Mouse (Mus musculus): ENCODE results near the gene Cacna1g.

The Cacna1g gene

DNA sequence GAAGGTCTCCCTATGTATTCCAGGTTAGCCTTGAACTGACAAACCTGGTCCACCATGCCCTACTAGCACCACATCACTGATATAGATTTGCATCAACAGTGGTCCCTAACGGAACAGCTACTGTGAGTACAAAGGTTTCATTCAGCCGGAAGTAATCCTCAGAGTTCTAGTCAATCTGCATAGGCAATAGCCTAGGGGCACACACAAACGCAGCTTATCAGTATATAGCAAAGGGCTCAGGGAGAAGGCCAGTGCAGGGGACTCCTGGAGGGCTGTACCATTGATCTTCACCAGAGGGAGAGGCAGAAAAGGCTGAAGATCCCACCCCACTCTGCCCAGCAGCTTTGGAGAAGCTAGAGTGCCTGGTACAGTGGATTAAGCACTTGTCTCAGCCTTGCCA lies 27.0 kb downstream of the Cacna1g start:
- DNase-seq (ENCODE audit: low read depth, low spot score): no peak

- DNase-seq (ENCODE audit: low read depth, low spot score): no peak
These were observed 28.7 kb downstream of the Cacna1g start for GRCm38 (mm10) chr11:94445300-94445699.

DNA sequence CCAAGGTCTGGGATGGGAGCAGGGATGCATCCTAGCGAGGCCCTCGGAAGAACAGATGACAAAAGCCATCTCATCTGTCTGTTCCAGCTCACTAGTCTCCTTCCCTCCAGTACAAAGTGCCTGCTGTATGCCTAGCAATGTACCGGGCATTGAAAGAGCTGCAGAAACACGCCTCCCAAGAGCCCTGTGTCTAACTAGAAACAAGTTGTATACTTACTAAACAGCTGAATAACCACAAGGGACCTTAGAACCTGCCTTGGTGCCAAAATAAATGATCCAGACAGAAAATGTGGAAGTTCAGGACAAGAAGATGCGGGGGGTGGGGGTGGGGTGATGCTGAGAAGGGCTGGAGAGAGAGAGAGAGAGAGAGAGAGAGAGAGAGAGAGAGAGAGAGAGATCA lies 29.2 kb downstream of the Cacna1g start:
- DNase-seq (ENCODE audit: low read depth, low spot score): no peak

GRCm38 (mm10) chr11:94441752-94442151 lies 32.2 kb downstream of the Cacna1g start:
- DNase-seq (ENCODE audit: low read depth, low spot score): no peak

DNA sequence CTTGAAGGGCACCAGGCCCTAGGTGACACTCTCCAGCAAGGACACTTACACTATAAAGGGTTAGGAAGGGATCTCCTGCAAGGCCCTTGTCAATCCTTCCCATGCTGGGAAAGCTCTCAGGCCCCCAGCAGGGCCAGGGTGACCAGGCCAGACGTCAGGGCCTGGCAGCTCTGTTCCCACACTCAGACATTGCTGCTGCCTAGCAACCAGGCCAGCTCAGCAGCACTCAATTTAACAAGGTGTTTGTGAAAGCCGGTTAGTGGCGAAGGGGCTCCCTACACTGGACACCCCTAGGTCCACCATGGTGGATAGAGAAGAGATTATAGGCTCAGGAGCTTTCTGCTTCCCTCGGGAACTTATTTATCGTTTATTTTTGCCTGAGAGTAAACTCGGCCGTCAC lies 32.9 kb downstream of the Cacna1g start:
- DNase-seq (ENCODE audit: low read depth, low spot score): no peak

DNA sequence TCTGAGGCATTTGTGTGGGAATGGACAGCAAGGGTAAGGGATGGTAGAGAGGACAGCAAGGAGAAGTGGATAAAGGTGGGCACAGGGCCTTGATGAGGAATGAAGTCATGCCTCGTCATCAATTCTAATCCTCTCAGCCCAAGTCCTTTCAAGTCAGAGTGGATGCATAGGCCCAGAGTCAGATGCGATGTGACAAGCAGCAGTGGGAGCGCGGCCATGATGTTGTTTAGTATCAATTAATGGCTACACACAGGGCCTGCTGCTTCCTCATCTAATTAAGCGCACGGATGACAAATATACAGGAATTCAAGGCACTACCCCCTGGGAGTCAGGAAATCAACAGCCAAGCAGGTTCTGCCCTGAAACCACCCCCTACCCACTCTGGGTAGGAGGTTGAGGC lies 33.6 kb downstream of the Cacna1g start:
- no peak for DNase-seq (ENCODE audit: low read depth, low spot score)

DNA sequence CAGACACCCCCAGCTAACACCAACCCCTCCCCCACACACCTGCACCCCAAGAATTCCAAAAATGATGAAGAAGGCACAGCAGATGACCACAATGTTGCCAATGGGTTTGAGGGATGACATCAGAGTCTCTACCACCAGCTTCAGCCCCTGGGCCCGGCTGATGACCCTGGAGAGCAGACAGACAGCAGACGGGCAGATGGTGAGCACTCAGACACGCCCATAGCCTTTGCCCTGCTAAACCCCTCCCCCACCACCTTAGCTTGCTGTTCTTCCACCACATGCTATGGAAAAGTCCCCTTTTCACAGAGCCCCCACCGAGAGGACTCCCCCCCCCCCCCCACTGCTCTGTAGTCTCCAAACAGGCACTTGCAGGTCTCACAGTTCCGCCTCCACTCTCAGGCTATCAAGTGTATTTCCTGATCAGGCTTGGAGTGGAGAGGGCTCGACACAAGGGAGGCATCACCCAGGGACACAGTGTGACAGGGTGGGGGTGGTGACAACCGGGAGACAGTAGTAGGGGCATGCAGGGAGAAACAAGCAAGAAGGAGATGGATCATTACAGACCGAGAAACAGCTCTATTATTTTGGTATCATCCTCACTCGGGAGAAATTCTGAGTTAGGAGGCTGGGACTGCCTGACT lies 44.9 kb downstream of the Cacna1g start:
- DNase-seq (ENCODE audit: low read depth, low spot score): no peak

GRCm38 (mm10) chr11:94428091-94428835 lies 45.7 kb downstream of the Cacna1g start:
- no peak for DNase-seq (ENCODE audit: low read depth, low spot score)

DNA sequence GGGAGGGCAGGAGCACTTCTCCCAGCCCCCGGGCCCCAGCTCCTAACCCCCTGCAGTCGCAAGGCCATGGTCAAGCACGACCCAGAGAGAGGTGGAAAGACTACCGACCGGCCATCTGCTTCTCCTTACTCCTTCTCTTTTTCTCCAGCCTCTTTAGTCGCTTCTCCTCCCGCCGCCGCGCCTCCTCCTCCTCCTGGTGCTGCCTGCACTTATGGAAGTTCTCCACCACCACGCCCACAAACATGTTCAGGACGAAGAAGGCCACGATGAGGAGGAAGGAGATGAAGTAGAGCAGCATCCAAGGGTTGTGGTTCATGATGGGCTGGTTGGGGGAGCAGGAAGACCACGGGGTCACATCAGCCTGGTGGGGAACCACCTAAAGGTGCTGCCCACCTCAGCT lies 48.3 kb downstream of the Cacna1g start:
- no peak for DNase-seq (ENCODE audit: low read depth, low spot score)

DNA sequence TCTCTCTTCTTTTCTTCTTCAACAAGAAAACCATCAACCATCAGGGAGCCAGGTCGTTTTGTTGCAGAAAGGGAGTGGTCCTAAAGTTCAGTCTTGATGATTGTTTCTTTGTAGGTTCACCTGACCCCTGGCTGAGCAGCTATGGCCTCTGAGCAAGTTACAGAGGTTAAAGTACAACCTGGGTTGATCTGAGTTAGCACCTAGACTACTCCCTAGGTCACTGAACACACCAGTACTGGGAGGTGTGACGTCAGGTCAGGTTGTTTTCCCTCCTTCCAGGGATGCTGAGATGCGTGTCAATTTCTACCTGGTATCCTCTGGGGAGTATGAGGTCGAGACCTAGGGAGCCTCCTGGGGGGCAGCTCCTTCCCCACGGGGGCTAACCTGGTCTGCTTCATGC lies 48.8 kb downstream of the Cacna1g start:
- no peak for DNase-seq (ENCODE audit: low read depth, low spot score)

DNA sequence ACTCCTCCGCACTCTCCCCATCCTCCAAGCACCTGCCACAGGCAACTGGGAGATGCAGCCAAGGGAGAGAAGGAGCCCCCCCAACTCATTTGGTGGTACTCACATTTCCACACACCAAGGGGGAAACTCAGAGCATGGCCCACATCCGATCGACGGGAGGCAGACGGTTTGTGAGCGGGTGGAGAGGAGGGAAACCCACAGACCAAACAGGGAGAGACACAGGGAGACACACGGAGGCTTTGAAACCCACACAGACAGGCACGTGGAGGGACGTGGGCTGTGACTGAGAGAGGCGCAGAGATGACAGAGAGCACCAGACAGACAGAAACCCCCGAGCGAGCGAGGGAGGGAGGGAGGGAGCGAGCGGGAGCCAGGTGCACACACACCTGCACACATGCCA lies 49.6 kb downstream of the Cacna1g start:
- no peak for DNase-seq (ENCODE audit: low read depth, low spot score)

DNA sequence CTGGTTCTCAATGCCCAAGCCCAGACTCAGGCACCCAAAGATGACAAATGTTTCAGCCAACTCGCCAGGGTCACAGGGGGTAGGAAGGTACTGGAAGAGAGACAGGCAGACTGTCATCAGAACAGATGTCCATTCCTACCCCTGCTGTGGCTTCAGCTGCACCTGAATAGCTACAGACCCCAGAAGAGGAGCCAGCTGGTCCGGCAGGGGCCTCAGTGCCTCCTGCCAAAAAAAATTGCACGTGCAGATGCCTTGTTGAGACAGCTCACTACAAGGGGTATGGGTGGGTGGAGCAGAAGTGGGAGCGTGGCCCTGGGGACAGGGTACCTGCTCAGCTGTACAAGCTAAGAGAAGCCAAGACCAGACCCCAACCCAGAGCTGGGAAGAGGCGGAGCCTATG lies 50.1 kb downstream of the Cacna1g start:
- no peak for DNase-seq (ENCODE audit: low read depth, low spot score)

DNA sequence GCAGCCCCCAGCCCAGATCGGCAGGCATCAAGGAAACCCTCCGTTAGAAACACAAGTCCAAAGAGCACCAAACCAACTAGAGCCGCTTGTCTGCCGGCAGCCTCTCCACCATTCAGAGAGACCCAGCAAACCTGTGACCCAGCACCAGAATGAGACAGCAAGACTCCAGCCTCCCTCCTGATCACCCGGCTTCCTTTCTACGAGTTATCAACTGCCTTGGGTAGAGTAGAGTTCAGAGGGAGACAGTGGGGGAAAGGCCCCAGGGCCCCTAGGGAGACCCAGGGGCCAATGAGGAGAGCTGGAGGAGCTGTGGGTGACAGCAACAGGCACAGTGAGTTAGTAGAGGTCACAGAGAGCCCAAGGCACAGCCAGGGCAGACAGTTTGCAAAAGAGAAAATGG lies 53.0 kb downstream of the Cacna1g start:
- DNase-seq (ENCODE audit: low read depth, low spot score): no peak

DNA sequence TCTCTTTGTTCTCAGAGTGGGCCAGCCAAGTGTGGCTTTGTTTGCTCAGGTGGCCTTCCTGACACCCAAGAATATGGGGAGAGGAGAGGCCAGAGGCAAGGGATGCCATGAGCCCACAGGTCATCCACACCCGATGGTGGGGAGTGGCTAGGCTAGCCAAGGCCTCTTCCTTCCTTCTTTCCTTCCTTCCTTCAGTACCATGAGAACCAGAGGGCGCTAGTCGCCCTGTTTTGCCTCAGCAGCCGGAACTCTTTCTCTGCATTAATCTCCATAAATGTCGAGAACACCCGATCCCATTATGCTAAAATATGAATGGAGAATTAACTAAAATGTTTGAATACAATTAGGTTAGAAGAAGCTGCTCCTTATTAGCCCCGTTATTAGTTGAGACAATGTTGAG lies 53.7 kb downstream of the Cacna1g start:
- no peak for DNase-seq (ENCODE audit: low read depth, low spot score)

DNA sequence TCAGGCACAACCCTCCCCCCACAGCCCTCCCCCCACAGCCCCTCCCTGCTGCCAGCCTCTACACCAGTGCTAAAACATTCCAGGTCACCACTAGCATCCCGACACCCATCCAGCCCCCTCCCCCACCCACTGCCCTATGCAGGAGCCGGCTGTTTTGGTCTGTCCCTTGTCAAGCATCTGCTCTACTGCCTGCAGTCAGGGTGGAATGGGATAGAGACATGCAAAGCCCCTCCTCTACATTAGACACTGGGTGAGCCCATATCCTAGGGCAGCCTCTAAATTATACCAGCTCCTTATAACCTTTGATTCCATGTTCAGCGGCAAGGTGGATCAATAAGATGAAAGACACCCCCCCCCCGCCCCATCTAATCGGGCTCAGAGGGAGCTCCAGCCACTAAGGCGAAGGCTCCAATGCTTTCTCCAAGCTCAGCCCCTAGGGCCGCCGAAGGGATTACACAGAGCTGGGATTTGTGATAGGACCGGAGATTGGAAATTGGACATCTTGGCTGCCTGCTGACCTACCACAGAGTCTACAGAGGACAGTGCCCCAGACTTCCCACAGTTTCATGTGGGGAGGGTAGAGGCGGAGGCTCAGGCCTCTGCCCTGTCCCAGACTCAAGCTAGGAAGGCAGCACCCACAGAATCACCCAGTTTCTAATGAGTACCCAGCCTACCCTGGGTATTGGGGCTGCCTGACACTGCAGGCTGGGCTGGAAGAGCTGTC lies 54.8 kb downstream of the Cacna1g start:
- no peak for DNase-seq (ENCODE audit: low read depth, low spot score)

- DNase-seq (ENCODE audit: low read depth, low spot score): no peak
These were observed 60.0 kb downstream of the Cacna1g start for GRCm38 (mm10) chr11:94414042-94414441.

DNA sequence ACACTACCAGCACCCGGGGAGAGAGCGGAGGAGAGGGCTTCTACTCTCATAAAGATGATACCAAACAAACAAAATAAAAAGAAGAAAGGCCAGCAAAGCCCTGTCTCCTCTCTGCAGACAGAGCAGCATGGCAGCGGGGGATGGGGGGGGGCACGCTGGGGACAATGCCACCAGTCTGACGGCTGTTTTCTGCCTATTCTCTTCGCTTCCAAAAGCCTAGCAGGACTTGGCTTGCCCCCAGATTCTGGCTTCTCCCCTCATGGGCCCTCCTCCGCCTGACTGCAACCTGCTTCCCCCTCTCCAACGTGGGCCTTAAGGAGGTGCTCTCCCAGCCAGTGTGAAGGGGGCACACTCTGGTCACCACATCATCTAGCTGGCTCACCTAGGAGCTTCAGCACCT lies 60.5 kb downstream of the Cacna1g start:
- DNase-seq (ENCODE audit: low read depth, low spot score): no peak

GRCm38 (mm10) chr11:94412998-94413469 lies 61.0 kb downstream of the Cacna1g start:
- DNase-seq (ENCODE audit: low read depth, low spot score): no peak

- no peak for DNase-seq (ENCODE audit: low read depth, low spot score)
These were observed 61.4 kb downstream of the Cacna1g start for GRCm38 (mm10) chr11:94412562-94412961.

GRCm38 (mm10) chr11:94407803-94408321 lies 66.1 kb downstream of the Cacna1g start:
- no peak for DNase-seq (ENCODE audit: low read depth, low spot score)

DNA sequence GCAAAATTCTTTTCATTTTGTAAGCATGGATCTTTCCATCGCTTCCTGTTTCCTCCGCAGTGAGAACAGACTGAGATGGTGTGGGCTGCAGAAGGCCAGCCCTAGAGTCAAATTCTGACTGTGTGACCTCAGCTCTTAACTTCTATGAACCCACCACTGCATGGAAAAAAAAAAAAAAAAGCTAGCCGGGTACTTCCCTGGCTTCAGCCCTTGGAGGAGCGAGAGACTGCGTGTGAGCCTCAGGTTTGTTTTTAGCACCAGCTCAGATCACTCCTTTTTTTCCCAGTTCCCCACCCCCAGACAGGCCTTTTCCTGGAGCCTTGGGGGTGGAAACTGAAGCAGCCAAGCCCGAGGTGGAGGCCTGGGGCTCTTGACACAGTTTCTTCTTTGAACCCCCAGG lies 68.7 kb downstream of the Cacna1g start:
- DNase-seq (ENCODE audit: low read depth, low spot score): no peak

- DNase-seq (ENCODE audit: low read depth, low spot score): peak; percentile 58
These were observed 69.2 kb downstream of the Cacna1g start for GRCm38 (mm10) chr11:94404641-94405260.

Measured in retina, adult 2 months (tissue).